Mouse (Mus musculus) adipocyte (in vitro differentiated cells): Measurements from ENCODE around the gene Lrch3.
"Not testable (repeated sequence)": the region's sequence is repeated elsewhere in the genome, so short reads cannot be mapped to it uniquely, and the experiment has no call there.

Experiments
- DNase-seq: peaks from one replicate; pipeline ENCODE4 v3.0.0-alpha.2; 2016; ENCODE audit warnings: low spot score

Gene Lrch3

GRCm38 (mm10) chr16:33054927-33055326, 141.0 kb downstream of the Lrch3 start:
- DNase-seq, result not testable (repeated sequence)

GRCm38 (mm10) chr16:33055655-33056054, 141.8 kb downstream of the Lrch3 start:
- no peak for DNase-seq

GRCm38 (mm10) chr16:33056095-33056785, 142.3 kb downstream of the Lrch3 start, which contains the start of the genes Iqcg and Rpl35a:
Iqcg (minus strand) TSS chr16:33056218.
Rpl35a (plus strand) TSS chr16:33056453.
- DNase-seq, result peak; percentile 96

- peak; percentile 74 for DNase-seq
Observed at GRCm38 (mm10) chr16:33056786-33057185, 142.9 kb downstream of the Lrch3 start.

- no peak for DNase-seq
Observed at GRCm38 (mm10) chr16:33058033-33058432, 144.1 kb downstream of the Lrch3 start.

GRCm38 (mm10) chr16:33058656-33059055, 144.8 kb downstream of the Lrch3 start:
- not testable (repeated sequence) for DNase-seq

- no peak for DNase-seq
Observed at GRCm38 (mm10) chr16:33059471-33059870, 145.6 kb downstream of the Lrch3 start.

GRCm38 (mm10) chr16:33060926-33061325, 147.0 kb downstream of the Lrch3 start:
- no peak for DNase-seq

GRCm38 (mm10) chr16:33061400-33061799, 147.5 kb downstream of the Lrch3 start:
- no peak for DNase-seq

GRCm38 (mm10) chr16:33062024-33062681, 148.3 kb downstream of the Lrch3 start, which contains the start of gene Lmln:
Lmln (plus strand) TSS chr16:33062521.
- DNase-seq, result peak; percentile 88

- peak; percentile 46 for DNase-seq
Observed at GRCm38 (mm10) chr16:33062682-33063131, 148.8 kb downstream of the Lrch3 start.

- DNase-seq, result no peak
Observed at GRCm38 (mm10) chr16:33063267-33063666, 149.4 kb downstream of the Lrch3 start.

GRCm38 (mm10) chr16:33064636-33065035, 150.7 kb downstream of the Lrch3 start:
- DNase-seq, result no peak
